Mouse (Mus musculus): Measurements from ENCODE around the gene Ror1. TPM values are rescaled to one million over a fixed set of nuclear protein-coding genes. Genes with fewer than 3 reads are reported as not detected.

The Ror1 gene
- polyA plus RNA-seq, 1 experiment from 2014 or later, result 1.5 TPM

GRCm38 (mm10) chr4:100273356-100273755, 177.8 kb downstream of the Ror1 start:
- ATAC-seq (ENCODE audit: low FRiP score, low TSS enrichment) (no peak), DNase-seq (no peak)
- no peak overlapping the region for H3K9ac ChIP-seq (replicated peaks; ENCODE audit: low read length)
- no peaks in the 10 kb centered on the region for H3K4me1 ChIP-seq (ENCODE audit: control insufficient read depth, insufficient read depth, low read length)
- no peak overlapping the region for H3K4me2 ChIP-seq (ENCODE audit: low read length)
- no peaks in the 10 kb centered on the region for H3K9me3 ChIP-seq (ENCODE audit: control insufficient read depth, low read length)
- H3K4me3 ChIP-seq (replicated peaks; ENCODE audit: low read depth, low read length), result no peak overlapping the region
- no peak overlapping the region for H3K27ac ChIP-seq (replicated peaks; ENCODE audit: low read depth, low read length)
- 86% methylated on average over 3 of the region's 3 CpGs for WGBS
- no peaks in the 10 kb centered on the region for H3K27me3 ChIP-seq (ENCODE audit: control insufficient read depth, insufficient read depth, low read length)
- no peaks in the 10 kb centered on the region for H3K36me3 ChIP-seq (ENCODE audit: control insufficient read depth, insufficient read depth, low read length)

GRCm38 (mm10) chr4:100273807-100274480, 178.4 kb downstream of the Ror1 start:
- H3K9ac ChIP-seq (replicated peaks; ENCODE audit: low read length), result no peak overlapping the region
- H3K4me3 ChIP-seq (replicated peaks; ENCODE audit: low read depth, low read length), result no peak overlapping the region
- H3K9me3 ChIP-seq (ENCODE audit: control insufficient read depth, low read length), result no peaks in the 10 kb centered on the region
- no peak overlapping the region for H3K4me2 ChIP-seq (ENCODE audit: low read length)
- no peak overlapping the region for H3K27ac ChIP-seq (replicated peaks; ENCODE audit: low read depth, low read length)
- no peaks in the 10 kb centered on the region for H3K4me1 ChIP-seq (ENCODE audit: control insufficient read depth, insufficient read depth, low read length)
- no peaks in the 10 kb centered on the region for H3K27me3 ChIP-seq (ENCODE audit: control insufficient read depth, insufficient read depth, low read length)
- ATAC-seq (ENCODE audit: low FRiP score, low TSS enrichment) (no peak), DNase-seq (no peak)
- 96% methylated on average over 4 of the region's 4 CpGs for WGBS
- H3K36me3 ChIP-seq (ENCODE audit: control insufficient read depth, insufficient read depth, low read length), result no peaks in the 10 kb centered on the region

GRCm38 (mm10) chr4:100276482-100276881, 180.9 kb downstream of the Ror1 start:
- WGBS, result 82% methylated on average over 7 of the region's 7 CpGs
- Histone ChIP-seq H3K27ac (replicated peaks; ENCODE audit: low read depth, low read length) (no peak overlapping the region), H3K36me3 (ENCODE audit: control insufficient read depth, insufficient read depth, low read length) (no peaks in the 10 kb centered on the region), H3K4me3 (replicated peaks; ENCODE audit: low read depth, low read length) (no peak overlapping the region), H3K4me2 (ENCODE audit: low read length) (no peak overlapping the region), H3K27me3 (ENCODE audit: control insufficient read depth, insufficient read depth, low read length) (no peaks in the 10 kb centered on the region), H3K9me3 (ENCODE audit: control insufficient read depth, low read length) (no peaks in the 10 kb centered on the region), H3K9ac (replicated peaks; ENCODE audit: low read length) (no peak overlapping the region), H3K4me1 (ENCODE audit: control insufficient read depth, insufficient read depth, low read length) (no peaks in the 10 kb centered on the region)
- ATAC-seq (ENCODE audit: low FRiP score, low TSS enrichment) (no peak), DNase-seq (no peak)

GRCm38 (mm10) chr4:100276970-100277369, 181.4 kb downstream of the Ror1 start:
- Histone ChIP-seq H3K4me3 (replicated peaks; ENCODE audit: low read depth, low read length) (no peak overlapping the region), H3K4me2 (ENCODE audit: low read length) (no peak overlapping the region), H3K27me3 (ENCODE audit: control insufficient read depth, insufficient read depth, low read length) (no peaks in the 10 kb centered on the region), H3K4me1 (ENCODE audit: control insufficient read depth, insufficient read depth, low read length) (no peaks in the 10 kb centered on the region), H3K9ac (replicated peaks; ENCODE audit: low read length) (no peak overlapping the region), H3K36me3 (ENCODE audit: control insufficient read depth, insufficient read depth, low read length) (no peaks in the 10 kb centered on the region), H3K27ac (replicated peaks; ENCODE audit: low read depth, low read length) (no peak overlapping the region), H3K9me3 (ENCODE audit: control insufficient read depth, low read length) (no peaks in the 10 kb centered on the region)
- WGBS, result 84% methylated on average over 1 of the region's 1 CpGs
- DNase-seq (no peak), ATAC-seq (ENCODE audit: low FRiP score, low TSS enrichment) (no peak)

- ATAC-seq (ENCODE audit: low FRiP score, low TSS enrichment), result no peak
- no peaks in the 10 kb centered on the region for H3K27me3 ChIP-seq (ENCODE audit: control insufficient read depth, insufficient read depth, low read length)
- H3K4me3 ChIP-seq (replicated peaks; ENCODE audit: low read depth, low read length), result no peak overlapping the region
- H3K9ac ChIP-seq (replicated peaks; ENCODE audit: low read length), result no peak overlapping the region
- no peak for DNase-seq
- 97% methylated on average over 8 of the region's 8 CpGs for WGBS
- H3K27ac ChIP-seq (replicated peaks; ENCODE audit: low read depth, low read length), result no peak overlapping the region
- no peaks in the 10 kb centered on the region for H3K4me1 ChIP-seq (ENCODE audit: control insufficient read depth, insufficient read depth, low read length)
- H3K36me3 ChIP-seq (ENCODE audit: control insufficient read depth, insufficient read depth, low read length), result no peaks in the 10 kb centered on the region
- no peaks in the 10 kb centered on the region for H3K9me3 ChIP-seq (ENCODE audit: control insufficient read depth, low read length)
- H3K4me2 ChIP-seq (ENCODE audit: low read length), result no peak overlapping the region
These were observed 187.7 kb downstream of the Ror1 start for GRCm38 (mm10) chr4:100283171-100283880.

GRCm38 (mm10) chr4:100284528-100284927, 188.9 kb downstream of the Ror1 start:
- H3K27ac ChIP-seq (replicated peaks; ENCODE audit: low read depth, low read length), result no peak overlapping the region
- no peak overlapping the region for H3K9ac ChIP-seq (replicated peaks; ENCODE audit: low read length)
- WGBS, result 92% methylated on average over 6 of the region's 6 CpGs
- no peaks in the 10 kb centered on the region for H3K9me3 ChIP-seq (ENCODE audit: control insufficient read depth, low read length)
- DNase-seq, result no peak
- H3K27me3 ChIP-seq (ENCODE audit: control insufficient read depth, insufficient read depth, low read length), result no peaks in the 10 kb centered on the region
- no peak overlapping the region for H3K4me3 ChIP-seq (replicated peaks; ENCODE audit: low read depth, low read length)
- no peaks in the 10 kb centered on the region for H3K36me3 ChIP-seq (ENCODE audit: control insufficient read depth, insufficient read depth, low read length)
- no peaks in the 10 kb centered on the region for H3K4me1 ChIP-seq (ENCODE audit: control insufficient read depth, insufficient read depth, low read length)
- ATAC-seq (ENCODE audit: low FRiP score, low TSS enrichment), result no peak
- no peak overlapping the region for H3K4me2 ChIP-seq (ENCODE audit: low read length)

- Histone ChIP-seq H3K4me2 (ENCODE audit: low read length) (no peak overlapping the region), H3K27ac (replicated peaks; ENCODE audit: low read depth, low read length) (no peak overlapping the region), H3K36me3 (ENCODE audit: control insufficient read depth, insufficient read depth, low read length) (no peaks in the 10 kb centered on the region), H3K4me1 (ENCODE audit: control insufficient read depth, insufficient read depth, low read length) (no peaks in the 10 kb centered on the region), H3K9ac (replicated peaks; ENCODE audit: low read length) (no peak overlapping the region), H3K4me3 (replicated peaks; ENCODE audit: low read depth, low read length) (no peak overlapping the region), H3K9me3 (ENCODE audit: control insufficient read depth, low read length) (no peaks in the 10 kb centered on the region), H3K27me3 (ENCODE audit: control insufficient read depth, insufficient read depth, low read length) (no peaks in the 10 kb centered on the region)
- WGBS, result 53% methylated on average over 7 of the region's 7 CpGs
- no peak for ATAC-seq (ENCODE audit: low FRiP score, low TSS enrichment)
- no peak for DNase-seq
These were observed 190.5 kb downstream of the Ror1 start for GRCm38 (mm10) chr4:100286111-100286541.

- ATAC-seq (ENCODE audit: low FRiP score, low TSS enrichment), result no peak
- Histone ChIP-seq H3K27ac (replicated peaks; ENCODE audit: low read depth, low read length) (no peak overlapping the region), H3K9ac (replicated peaks; ENCODE audit: low read length) (no peak overlapping the region), H3K9me3 (ENCODE audit: control insufficient read depth, low read length) (no peaks in the 10 kb centered on the region), H3K4me1 (ENCODE audit: control insufficient read depth, insufficient read depth, low read length) (no peaks in the 10 kb centered on the region), H3K36me3 (ENCODE audit: control insufficient read depth, insufficient read depth, low read length) (no peaks in the 10 kb centered on the region), H3K4me2 (ENCODE audit: low read length) (no peak overlapping the region), H3K4me3 (replicated peaks; ENCODE audit: low read depth, low read length) (no peak overlapping the region), H3K27me3 (ENCODE audit: control insufficient read depth, insufficient read depth, low read length) (no peaks in the 10 kb centered on the region)
- no peak for DNase-seq
These were observed 191.2 kb downstream of the Ror1 start for GRCm38 (mm10) chr4:100286800-100287199.

GRCm38 (mm10) chr4:100287829-100288228, 192.2 kb downstream of the Ror1 start:
- H3K36me3 ChIP-seq (ENCODE audit: control insufficient read depth, insufficient read depth, low read length), result no peaks in the 10 kb centered on the region
- no peak overlapping the region for H3K9ac ChIP-seq (replicated peaks; ENCODE audit: low read length)
- no peaks in the 10 kb centered on the region for H3K4me1 ChIP-seq (ENCODE audit: control insufficient read depth, insufficient read depth, low read length)
- H3K27me3 ChIP-seq (ENCODE audit: control insufficient read depth, insufficient read depth, low read length), result no peaks in the 10 kb centered on the region
- H3K4me3 ChIP-seq (replicated peaks; ENCODE audit: low read depth, low read length), result no peak overlapping the region
- no peaks in the 10 kb centered on the region for H3K9me3 ChIP-seq (ENCODE audit: control insufficient read depth, low read length)
- WGBS, result 89% methylated on average over 4 of the region's 4 CpGs
- DNase-seq, result no peak
- H3K27ac ChIP-seq (replicated peaks; ENCODE audit: low read depth, low read length), result no peak overlapping the region
- ATAC-seq (ENCODE audit: low FRiP score, low TSS enrichment), result no peak
- no peak overlapping the region for H3K4me2 ChIP-seq (ENCODE audit: low read length)

Data from midbrain, embryonic 14.5 days (tissue).